Mouse (Mus musculus): Measurements from ENCODE around the gene Hephl1.

GRCm38 (mm10) chr9:15021156-15021555 is 90.8 kb downstream of the Hephl1 start:
- TF ChIP-seq BHLHE40 (IDR thresholded peaks at IDR 0.05; ENCODE audit: borderline replicate concordance, low read depth, low read length) (no peak), CTCF (IDR thresholded peaks at IDR 0.05 in 2 of 3, conservative IDR thresholded peaks at IDR 0.05 in 1 of 3; ENCODE audit: control insufficient read depth in 1 of 3, insufficient read depth in 1 of 3, low read depth in 2 of 3, low read length in 3 of 3, poor library complexity in 1 of 3, severe bottlenecking in 1 of 3) (no peak), POLR2AphosphoS5 (IDR thresholded peaks at IDR 0.05; ENCODE audit: borderline replicate concordance, low read depth, low read length) (no peak), NRF1 (IDR thresholded peaks at IDR 0.05; ENCODE audit: insufficient read depth, low read depth, low read length, poor library complexity, severe bottlenecking) (no peak)

Measured in MEL (cell line).